Mouse (Mus musculus) NIH3T3 (cell line): ENCODE measurements around the gene Rpn1.

Experiments
- DNase-seq: peaks from one replicate; pipeline ENCODE4 v3.0.0-alpha.2; 2012; ENCODE audit warnings: low read depth

Rpn1 gene

DNA sequence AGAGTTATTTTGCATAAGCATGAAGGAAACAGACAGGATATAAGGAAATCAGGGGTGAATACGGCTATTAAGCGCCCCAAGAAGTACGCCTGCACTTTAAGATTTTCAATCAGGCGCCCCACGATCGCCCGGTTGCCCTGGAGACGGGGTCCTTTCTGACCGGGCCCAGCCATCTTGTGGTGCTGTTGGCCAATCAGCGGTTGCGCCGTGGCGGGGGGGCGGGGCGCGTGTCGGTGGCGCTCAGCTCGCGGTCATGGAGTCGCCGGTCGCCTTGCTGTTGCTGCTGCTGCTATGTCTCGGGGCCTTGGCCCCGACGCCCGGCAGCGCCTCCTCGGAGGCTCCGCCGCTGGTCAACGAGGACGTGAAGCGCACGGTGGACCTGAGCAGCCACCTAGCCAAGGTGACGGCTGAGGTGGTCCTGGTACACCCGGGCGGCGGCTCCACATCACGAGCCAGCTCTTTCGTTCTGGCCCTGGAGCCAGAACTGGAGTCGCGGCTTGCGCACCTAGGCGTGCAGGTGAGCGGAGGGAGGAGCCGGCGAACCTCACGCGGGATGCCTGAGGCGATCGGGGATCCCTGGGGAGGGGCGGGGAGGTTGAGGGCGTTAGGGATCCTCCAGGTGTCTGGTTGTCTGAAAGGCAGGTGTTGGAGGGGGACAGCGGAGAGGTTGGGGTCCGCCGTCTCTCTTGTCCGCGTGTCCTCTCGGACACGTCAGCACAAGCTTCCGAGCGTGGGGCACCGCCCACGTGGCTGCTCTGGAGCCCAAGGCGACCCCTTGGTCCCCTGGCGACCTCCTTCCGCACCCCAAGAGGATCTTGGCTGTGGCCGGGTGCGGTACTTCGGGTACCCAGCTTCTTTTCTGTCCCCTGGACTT is at the start of gene Rpn1:
Gene Rpn1, plus strand, starts transcription at position 205 of the 874 bp plus-strand sequence.
- peak; percentile 99 for DNase-seq

DNA sequence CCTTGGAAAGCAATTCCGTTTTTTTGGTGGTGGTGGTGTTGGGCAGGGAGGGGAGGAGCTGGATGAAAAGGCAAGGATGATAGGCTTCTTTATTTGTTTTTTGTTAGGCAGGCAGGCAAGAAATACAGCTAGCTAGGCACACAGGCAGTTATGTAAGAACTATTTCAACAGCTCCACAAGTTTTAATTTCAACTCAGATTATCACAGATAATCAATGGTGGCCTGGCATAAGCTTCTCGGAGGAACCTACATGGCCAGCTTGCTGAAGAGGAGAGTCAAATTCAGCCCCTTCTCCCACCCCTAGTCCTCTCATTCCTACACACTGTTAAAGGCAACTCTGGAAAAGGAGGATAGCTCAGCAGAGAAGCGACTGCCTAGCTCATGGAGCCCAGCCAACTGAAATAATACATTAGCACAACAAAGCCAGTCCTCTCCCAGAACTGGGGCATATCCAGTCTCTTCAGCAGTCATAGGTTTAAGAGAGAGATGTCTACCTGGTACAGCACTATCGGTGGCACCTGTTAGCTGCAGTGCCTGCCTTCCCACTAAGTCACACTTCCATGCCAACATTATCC is 46.7 kb upstream of the Rpn1 start:
- no peak for DNase-seq

DNA sequence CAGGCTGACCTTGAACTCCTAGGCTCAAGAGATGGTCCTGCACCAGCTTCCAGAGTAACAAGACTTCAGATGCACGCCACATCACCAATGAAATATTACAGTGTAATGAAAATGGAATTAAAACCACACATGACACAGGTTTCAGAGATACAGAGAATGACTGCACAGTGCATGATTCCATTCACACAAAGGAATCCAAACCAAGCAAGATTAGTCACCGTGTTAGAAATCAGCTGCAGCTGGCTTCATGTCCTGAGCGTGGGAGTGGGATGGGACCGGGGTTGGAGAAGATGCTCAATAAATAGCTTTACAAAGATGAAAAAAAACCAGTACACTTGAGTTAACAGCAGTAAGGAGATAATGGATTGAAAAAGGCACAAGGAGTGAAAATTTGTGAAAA is 44.9 kb upstream of the Rpn1 start:
- DNase-seq: no peak

DNA sequence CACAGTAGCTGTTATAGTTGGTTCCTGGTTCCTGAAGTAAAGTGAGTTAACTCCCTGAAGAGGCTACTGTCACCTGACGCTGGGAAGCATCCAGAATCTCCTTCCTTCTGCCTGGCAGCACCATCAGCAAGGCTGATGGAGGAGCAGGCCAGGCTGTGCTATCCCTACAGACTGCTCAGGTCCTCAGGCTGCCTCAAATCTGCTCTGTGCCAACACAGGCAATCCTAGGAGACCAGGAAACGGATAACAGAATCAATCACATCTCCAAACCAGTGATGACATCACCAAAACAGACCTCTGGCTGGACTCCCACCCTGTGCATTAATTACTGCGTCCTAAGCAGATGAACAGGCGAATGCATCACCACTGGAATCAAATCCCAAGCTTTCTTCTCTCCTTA is 43.1 kb upstream of the Rpn1 start:
- DNase-seq: peak; percentile 62

DNA sequence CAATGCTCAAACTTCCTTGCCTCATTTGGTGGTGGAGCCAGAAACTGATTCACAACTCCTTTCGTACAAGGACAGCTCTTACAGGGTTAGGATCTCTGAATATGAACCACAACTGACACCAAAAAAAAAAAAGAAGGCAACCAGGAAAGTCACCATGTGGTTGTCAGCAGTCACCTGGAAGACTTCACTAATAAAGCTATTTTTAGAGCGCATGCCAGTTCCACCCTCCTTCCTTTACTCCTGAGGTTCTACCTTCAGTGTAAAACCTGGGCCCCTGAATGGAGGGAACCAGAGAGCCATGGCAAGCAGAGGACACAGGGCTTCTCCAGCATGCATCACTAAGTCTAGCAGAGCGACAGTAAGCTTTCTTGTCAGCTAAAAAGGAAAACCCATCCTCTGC is 41.9 kb upstream of the Rpn1 start:
- DNase-seq: no peak

DNA sequence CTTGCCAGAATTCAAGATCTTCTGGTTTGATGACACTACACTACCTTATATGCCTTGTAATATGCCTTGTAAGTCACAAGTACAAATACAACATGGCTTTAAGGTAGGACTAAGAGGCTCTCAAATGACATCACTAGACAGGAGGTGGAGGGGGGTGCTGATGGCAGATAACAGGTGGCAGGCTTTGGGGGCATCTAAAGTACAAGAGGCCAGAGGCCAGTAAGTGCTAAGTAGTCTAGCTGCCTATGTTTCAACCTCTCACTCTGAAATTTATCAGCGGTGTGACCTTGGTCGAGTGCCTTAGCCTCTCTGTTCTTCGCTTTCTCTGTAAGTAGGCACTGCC is 40.1 kb upstream of the Rpn1 start:
- no peak for DNase-seq

DNA sequence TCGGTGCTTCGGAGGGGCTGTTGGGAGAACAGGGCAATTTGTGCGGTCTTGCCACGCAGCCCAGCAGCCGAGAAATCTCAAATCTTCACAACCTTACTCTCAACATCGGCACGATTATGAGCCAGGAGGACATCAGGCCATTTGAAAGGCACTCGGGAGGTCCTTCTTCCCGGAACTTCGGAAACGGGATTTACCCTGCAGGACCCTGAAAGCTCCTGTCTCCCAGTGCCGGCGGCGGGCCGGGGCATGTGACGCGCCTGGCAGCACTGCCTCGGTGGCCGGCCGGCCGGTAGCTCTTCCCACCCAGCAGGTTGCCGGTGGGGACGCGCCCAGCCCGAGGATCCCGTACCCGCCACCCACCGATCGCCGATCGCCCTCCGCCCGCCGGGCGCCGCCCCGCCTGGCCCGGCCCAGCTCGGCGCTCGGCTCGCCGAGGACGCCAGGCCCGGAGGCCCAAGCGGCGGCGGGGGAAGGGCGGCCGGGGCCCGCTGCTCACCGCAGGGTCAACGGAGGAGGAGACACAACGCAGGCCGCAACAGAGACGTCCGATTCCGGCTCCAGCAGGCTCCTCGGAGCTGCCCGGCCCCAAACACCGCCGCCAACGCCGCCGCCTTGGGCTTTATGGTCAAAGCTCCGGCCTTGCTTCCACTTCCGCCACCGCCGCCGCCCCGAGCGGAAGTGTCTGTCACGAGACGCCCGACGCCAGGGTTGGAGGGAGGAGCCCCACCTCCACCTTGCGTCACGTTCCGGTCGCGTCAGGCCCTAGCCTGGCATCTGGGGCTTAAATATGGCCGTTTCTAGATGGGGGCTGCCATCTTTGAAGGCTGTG is 39.5 kb upstream of the Rpn1 start, which contains the start of gene Rab7:
Gene Rab7, minus strand, starts transcription at position 694 of the 829 bp plus-strand sequence.
- DNase-seq: peak; percentile 100

DNA sequence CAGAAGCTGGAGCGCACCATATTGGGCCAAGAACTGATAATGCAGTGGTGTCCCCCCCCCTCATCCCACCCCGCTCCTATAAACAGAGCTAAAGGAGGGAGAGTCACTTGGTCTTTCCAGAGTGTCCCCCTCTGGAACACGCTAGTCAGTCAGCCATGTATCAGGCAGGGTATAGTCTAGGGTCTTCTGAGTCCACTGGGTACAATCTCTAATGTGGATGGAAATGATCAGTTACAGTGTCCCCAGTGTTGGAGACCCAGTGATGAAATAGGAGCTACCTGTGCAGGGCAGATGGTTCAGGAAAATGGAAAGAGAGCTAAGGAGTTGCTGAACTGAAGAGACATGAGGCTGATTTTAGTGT is 38.9 kb upstream of the Rpn1 start:
- DNase-seq: no peak

DNA sequence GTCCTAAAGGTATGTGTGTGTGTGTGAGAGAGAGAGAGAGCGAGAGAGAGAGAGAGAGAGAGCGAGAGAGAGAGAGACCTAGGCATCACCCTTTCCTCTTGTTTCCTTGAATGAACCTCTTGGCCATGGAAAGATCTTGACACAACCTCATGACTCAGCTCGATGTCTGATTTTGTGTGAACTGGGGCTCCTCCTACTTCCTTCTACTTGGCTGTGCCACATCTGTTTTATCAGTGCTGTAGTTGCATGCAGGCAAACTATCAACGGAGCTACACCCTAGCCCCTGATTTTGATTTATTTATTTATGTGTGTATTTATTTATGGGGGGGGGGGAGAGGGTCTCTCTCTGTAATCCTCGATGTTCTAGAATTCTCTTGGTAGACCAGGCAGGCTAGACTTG is 36.4 kb upstream of the Rpn1 start:
- peak; percentile 63 for DNase-seq

DNA sequence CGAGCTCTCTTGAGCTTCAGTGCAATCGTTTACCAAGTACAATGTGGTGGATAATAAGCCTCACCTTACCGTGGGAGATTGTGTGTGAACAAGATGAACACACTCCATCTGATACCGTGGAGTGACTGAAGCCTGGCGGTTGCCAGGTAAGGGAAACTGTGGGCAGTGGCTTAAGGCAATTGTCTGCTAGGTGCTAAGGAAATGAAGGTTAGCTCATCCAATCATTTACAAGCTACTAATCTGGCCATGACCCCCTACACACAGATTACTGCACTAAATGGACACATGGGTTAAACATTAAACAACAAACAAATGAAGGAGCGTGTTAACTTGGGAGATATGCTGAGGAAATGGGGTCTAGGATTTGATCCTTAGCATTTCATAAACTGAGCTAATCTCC is 35.3 kb upstream of the Rpn1 start:
- no peak for DNase-seq

DNA sequence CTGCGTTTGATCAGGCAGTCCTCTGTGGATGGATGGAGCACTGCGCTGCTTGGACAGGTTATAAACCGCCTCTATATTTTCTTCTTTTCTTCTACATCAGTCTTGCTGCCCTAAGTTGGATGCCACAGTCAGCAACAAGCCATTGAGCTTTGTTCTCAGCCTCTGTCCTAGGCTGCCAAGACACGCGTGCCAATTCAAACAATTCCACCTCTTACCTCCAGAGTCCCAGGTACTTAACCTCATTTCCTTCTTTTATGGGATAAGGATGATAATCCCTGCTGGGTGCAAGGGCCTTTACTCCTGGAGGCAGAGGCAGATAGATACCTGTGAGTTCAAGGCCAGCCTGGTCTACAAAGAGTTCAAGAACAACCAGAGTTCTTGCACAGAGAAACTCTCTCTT is 33.1 kb upstream of the Rpn1 start:
- no peak for DNase-seq

DNA sequence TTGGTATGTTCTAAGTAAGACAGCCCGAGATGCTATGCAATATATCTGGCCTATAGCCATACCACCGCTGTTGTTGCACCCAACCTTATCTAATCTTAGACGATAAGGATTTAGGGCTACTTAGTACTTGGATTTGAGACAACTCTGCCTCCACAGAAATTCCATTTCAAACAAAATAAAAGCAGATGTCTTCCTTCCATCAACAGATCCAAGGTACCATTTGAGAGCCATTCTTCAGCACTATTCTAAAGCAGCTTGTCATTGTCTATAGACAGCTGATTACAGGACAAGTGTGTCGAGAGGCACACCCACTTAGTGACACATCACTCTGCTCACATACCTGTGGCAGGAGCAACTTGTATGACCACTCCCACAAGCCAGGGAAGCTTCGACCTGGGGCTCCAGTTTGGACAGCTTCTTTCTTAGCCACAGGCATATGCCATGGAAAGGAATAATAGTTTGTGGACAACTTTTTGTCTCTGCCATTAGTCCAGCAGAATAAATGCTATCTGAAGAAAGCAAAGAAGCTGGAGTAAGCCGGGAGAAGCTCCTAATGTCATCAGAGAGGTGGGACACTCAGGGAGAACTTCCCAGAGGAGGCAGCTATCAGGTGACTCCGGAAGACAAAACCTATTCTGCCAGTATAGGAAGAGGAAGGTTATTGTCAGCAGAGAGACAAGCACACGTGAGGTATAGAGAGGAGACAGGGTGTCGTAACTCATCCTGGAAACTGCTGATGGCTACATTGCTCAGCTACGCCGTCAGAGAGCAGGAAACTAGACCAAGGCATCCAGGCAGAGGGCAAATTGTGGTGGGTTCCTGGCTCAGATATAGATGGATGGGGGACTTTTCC is 30.8 kb upstream of the Rpn1 start:
- DNase-seq: peak; percentile 34

DNA sequence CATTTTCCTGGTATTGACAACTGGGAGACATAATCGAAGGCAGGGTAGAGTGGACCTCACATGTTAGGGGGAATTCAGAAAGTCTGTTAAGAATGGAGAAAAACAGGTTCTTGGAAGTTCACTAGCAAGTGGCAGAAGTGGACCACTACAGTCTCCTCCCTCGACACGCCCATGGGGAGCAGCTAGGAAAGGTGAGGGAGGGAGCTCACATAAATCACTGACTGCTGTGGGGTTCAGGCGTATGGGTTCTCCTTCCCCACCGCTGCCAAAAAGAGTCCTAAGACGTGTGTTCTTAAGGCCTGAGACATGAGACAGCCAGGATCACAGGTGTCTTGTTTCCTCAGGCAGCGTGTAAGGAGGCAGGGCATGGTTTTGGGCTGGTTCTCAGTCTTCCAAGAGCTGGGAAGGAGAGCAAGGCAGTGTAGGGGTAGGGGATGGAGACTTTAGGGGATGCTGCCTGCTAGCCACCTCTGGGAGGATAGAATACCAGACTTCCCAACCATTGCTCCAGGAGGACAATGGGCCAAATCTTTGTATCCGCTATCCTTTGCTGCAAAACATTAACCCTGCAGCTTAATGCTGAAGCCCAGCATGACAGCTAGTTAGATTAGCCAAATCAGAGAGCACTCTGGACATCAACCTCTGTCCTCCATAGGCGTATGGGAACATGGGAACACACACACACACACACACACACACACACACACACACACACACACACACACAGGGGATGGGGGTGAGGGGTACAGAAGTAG is 30.0 kb upstream of the Rpn1 start:
- no peak for DNase-seq

DNA sequence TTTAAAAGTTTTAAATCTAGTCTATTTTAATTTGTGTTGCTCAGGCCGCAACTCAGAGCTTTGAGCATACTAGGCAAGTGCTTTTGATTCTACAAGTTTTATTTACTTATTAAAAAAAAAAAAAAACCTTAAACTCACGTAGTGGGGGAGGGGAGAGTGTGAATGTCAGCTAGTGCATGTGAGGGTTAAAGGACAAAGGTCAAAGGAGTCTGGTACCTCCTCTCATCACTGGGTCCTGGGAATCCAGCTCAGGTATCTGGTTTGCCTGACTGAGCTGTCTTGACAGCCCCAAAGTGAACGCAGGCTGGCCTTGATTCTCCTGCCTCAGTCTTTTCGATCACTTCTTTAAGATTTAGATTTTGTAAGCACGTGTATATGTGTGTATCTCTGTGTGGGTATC is 28.6 kb upstream of the Rpn1 start:
- DNase-seq: no peak

DNA sequence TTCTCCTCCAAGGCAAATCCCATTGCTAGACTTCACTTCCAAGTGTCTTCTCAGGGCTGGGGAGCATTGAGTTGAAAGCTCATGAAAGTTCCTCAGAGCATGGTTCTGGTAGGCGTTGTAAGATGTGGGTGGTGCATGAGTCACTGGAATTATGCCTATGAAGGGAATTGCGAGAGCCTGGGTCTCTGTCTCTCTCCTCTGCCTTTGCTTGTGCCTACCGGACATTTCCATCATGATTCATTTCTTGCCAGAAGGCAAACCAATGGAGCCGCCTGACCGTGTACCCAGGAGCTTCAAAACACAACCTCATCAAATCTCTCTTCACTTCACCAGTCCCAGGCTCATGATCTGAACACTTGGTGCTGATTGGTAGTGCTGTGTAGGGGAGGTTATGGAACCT is 27.4 kb upstream of the Rpn1 start:
- peak; percentile 71 for DNase-seq

DNA sequence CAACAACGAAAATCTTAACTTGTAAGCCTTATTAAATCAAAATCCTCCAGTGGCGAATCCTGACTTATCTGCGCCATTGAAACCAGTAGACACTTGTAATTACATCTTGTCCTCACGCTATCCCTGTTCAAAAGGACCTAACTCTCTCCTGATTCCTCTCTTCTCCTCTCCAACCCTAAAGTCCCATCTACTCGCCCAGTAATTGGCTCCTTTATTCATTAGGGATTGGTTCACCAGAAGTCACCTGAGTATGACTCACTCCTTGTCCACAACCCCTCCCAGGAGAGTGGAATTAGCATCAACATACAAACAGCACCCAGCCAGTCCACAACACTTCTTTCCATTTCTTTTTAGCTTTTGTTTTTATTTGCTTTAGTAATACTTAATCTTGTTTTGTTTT is 24.4 kb upstream of the Rpn1 start:
- no peak for DNase-seq

DNA sequence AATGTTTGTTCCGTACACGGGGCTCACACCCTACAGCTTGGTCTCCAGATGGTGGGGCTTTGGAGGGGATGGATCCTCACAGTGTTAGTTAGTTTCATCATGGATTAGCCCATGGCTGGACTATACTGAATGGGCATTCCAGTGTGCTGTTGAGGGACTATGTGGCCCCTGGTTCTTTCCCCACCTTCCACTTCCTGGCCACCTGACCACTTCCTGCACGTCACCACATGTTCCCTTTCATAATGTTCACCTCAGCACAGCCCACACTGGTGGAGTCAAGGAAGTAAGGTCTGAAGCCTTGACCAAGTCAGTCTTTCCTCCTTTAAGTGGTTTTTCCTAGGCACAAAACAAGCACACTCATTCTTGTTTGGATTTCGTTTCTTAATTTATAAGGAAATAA is 23.7 kb upstream of the Rpn1 start:
- DNase-seq: no peak

DNA sequence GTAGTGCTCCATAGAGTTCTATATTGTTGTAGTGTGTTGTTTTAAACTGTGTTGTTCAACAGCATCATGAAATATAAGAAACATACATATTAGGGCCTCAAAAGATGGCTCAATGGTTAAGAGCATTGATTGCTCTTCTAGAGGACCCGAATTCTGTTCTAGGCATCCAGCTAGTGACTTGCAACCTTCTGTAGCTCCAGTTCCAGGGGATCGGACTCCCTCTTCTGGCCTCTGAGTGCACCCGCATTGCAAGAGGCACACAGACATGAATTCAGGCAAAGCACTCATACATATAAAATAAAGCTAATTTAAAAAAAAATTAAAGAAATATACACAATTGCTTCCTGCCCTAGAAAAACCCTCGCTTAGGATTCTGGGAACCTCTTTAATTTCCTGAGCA is 22.9 kb upstream of the Rpn1 start:
- no peak for DNase-seq

DNA sequence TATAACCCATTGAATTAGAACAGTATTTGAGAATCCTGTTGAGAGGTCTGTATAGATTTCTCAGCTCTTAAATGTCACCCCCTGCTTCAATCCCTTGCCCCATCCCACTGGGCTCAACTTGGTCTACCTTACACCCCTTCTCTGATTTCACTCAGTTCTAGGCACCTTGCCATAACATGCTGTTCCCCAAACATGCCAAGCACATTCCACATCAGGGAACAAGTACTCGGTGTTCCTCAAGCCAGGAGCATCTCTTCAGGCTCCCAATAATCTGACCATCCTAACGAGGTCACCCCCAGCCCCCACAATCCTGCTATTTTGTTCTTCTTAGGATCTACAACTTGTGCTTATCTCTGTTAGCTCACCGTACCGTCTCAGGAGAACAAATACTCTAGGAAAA is 21.9 kb upstream of the Rpn1 start:
- DNase-seq: no peak

DNA sequence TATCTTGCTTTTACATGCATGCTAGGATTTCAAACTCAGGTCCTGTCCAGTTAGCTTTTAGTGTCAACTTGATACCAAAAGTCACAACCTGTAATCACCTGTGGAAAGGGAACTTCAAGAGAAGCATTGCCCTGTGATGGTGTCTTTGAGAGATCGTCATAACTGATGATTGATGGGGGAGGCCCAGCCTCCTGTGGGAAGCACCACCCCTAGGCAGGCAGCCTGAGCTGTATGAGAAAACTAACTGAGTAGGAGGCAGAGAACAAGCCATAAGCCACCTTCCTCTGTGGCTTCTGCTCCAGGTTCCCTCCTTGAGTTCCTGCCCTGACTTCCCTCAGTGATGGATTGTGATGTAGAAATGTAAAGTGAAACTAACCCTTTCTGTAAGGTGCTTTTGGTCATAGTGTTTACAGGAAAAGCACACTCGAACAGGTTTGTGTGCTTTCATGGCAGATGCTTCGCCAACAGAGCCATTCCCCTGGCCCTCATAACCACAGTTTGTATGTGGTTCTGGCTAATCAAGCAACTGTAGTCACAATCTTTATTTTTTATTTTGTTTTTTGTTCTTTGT is 20.1 kb upstream of the Rpn1 start:
- peak; percentile 33 for DNase-seq

DNA sequence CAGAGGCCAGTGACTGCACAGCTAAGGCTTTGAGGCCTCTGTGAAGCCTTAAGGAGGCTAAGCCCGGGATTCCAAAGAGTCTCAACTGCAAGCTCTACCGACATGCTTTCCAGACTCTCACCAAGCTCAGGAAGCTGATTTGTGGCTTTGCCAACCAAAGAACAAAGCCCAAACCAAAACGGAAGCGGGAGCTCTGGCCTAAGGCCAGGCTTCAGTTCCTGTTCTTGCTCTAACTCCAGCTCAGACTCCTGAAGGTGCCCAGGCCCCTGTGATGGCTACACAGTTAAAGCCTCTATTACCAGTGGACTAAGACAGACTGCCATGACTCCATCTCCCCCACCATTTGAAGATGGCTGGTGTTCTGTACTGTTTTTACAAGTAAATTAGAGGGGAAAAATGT is 19.2 kb upstream of the Rpn1 start:
- DNase-seq: no peak
